Mouse (Mus musculus) midbrain, embryonic 15.5 days (tissue): Measurements from ENCODE around the gene Mrgprh. TPM values are rescaled to one million over a fixed set of nuclear protein-coding genes. Genes with fewer than 3 reads are reported as not detected.

Source experiments
- microRNA-seq: library from miRNA; unstranded; fragments of <30 nt; microRNA quantifications from one replicate; pipeline ENCODE4, GENCODE M21; 2016
- polyA plus RNA-seq: library from polyadenylated mRNA; unstranded; fragments of >200 nt; fragmentation: Nextera tagmentation; extraction: Ambion mirVana; gene quantifications from 2 replicates; pipeline ENCODE4 v1.2.1, GENCODE M21; 2015

The Mrgprh gene
- polyA plus RNA-seq, 1 experiment from 2014 or later = not detected

Small RNA genes lying within 50 kb of the gene (microRNA-seq; reads per million reads assigned to microRNA genes)
- gene Gm24085 = not detected

Other genes with a start within 250 kb of the Mrgprh start
- not detected in 2 replicates for gene Slc22a1, start 200.2 kb upstream of the Mrgprh start, polyA plus RNA-seq
- 10.8 and 11.2 TPM in 2 replicates for gene Igf2r, start 106.4 kb upstream of the Mrgprh start, polyA plus RNA-seq
- gene Mas1, start 7.9 kb upstream of the Mrgprh start, polyA plus RNA-seq = 0.13 TPM in 1 of 2 replicates, not detected in the other
- gene Pnldc1, start 34.2 kb downstream of the Mrgprh start, polyA plus RNA-seq = 1.6 and 2.2 TPM in 2 replicates
- gene Tcp1, start 39.7 kb downstream of the Mrgprh start, polyA plus RNA-seq = 325 and 344 TPM in 2 replicates
- gene Mrpl18, start 40.3 kb downstream of the Mrgprh start, polyA plus RNA-seq = 113 and 129 TPM in 2 replicates
- 1.2 and 1.9 TPM in 2 replicates for gene Acat3, start 64.6 kb downstream of the Mrgprh start, polyA plus RNA-seq
- 346 and 354 TPM in 2 replicates for gene Acat2, start 84.7 kb downstream of the Mrgprh start, polyA plus RNA-seq
- 132 and 134 TPM in 2 replicates for gene Wtap, start 118.1 kb downstream of the Mrgprh start, polyA plus RNA-seq
- 118 and 119 TPM in 2 replicates for gene Sod2, start 130.8 kb downstream of the Mrgprh start, polyA plus RNA-seq
- gene Gpr31b, start 176.3 kb downstream of the Mrgprh start, polyA plus RNA-seq = 0.17 TPM in 1 of 2 replicates, not detected in the other
- 0.13 and 0.15 TPM in 2 replicates for gene Tcp10b, start 185.1 kb downstream of the Mrgprh start, polyA plus RNA-seq